Mouse (Mus musculus): Measurements from ENCODE around the gene Col13a1. TPM values are rescaled to one million over a fixed set of nuclear protein-coding genes. Genes with fewer than 3 reads are reported as not detected.

Col13a1 gene
- polyA plus RNA-seq, 1 experiment from 2014 or later: 2.4 TPM

- H3K9ac ChIP-seq: no peak overlapping the region
- H3K4me1 ChIP-seq (replicated peaks): no peaks in the 10 kb centered on the region
- no peak for ATAC-seq (ENCODE audit: low FRiP score)
- no peaks in the 10 kb centered on the region for H3K27me3 ChIP-seq
- no peaks in the 10 kb centered on the region for H3K9me3 ChIP-seq
- H3K36me3 ChIP-seq: no peaks in the 10 kb centered on the region
- WGBS: 79% methylated on average over 1 of the region's 1 CpGs
- no peak overlapping the region for H3K4me2 ChIP-seq
- no peak overlapping the region for H3K4me3 ChIP-seq
- H3K27ac ChIP-seq: no peak overlapping the region
Measured at GRCm38 (mm10) chr10:61999766-62000165, 20.9 kb upstream of the Col13a1 start.

- no peak overlapping the region for H3K9ac ChIP-seq
- H3K4me1 ChIP-seq (replicated peaks): no peaks in the 10 kb centered on the region
- H3K27ac ChIP-seq: no peak overlapping the region
- H3K4me2 ChIP-seq: no peak overlapping the region
- WGBS: 33% methylated on average over 11 of the region's 11 CpGs
- no peak for ATAC-seq (ENCODE audit: low FRiP score)
- no peak overlapping the region for H3K4me3 ChIP-seq
- no peaks in the 10 kb centered on the region for H3K36me3 ChIP-seq
- no peaks in the 10 kb centered on the region for H3K9me3 ChIP-seq
- H3K27me3 ChIP-seq: 0 out of 2 replicates have a peak, but pooled peaks cover 3% of the 10 kb centered on the region
Measured at GRCm38 (mm10) chr10:61991481-61992424, 12.8 kb upstream of the Col13a1 start.

DNA sequence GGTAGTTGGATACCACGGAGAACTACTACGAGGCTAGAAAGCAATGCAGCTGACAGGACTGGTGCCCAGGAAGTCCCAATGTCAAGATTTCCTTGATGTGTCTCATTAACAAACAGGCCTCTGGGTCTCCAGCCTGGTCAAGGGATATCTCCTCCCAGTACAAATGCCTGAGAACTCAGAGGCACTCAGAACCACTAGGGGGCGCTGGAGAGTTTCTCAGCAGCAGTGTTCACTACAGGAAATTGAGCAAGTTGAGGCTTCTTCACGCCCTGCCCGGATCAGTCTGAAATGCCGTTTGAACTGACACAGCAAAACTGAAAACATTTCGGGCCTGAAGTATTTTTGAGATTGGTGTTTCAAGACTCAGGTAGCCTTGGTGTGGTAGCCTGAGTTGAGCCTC is 1.5 kb upstream of the Col13a1 start:
- Histone ChIP-seq H3K36me3 (no peaks in the 10 kb centered on the region), H3K4me3 (no peak overlapping the region), H3K9me3 (no peaks in the 10 kb centered on the region), H3K4me2 (no peak overlapping the region), H3K4me1 (replicated peaks) (peaks cover 25% of the 10 kb centered on the region), H3K27me3 (peaks cover 83% of the 10 kb centered on the region), H3K9ac (no peak overlapping the region), H3K27ac (no peak overlapping the region)
- WGBS: 2% methylated on average over 7 of the region's 7 CpGs
- ATAC-seq (ENCODE audit: low FRiP score): no peak; the same call in 1 of the 2 replicates

DNA sequence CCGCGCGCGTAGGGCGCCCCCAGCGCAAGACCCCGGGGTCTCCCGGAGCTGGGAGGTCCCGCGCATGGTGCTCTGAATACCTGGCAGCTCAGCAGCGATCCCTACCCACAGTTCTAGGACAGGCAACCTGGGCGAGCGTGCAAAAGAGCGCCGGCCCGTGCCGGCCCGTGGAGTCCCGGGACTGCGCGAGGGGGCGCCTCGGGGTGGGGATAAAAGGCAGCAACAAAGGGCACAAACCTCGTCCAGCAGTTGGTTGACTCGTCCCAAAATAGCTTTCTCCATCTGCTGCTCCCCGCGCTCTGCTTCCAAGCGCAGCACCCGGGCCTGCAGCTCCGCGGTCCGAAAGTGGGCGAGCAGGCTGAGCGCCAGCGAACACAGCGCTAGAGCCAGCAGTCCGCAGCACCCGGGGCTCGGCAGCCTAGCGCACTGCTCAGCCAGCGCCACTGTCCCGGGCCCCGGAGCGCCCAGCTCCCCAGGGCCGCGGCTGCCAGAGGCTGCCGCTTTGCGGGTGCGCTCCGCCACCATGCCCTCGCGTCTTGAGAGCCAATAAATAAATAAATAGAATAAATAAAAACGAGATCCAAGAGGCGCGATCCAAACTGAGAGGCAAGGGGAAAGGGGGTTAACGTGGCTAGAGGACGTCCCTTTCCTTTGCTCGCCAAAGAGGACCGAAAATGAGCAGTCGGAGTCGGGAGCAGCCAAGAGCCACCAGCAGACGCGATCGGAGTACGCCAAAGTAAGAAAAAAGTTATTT is 619 bp downstream of the Col13a1 start:
- under 1% methylated on average over 65 of the region's 65 CpGs for WGBS
- peaks cover 25% of the 10 kb centered on the region for H3K4me1 ChIP-seq (replicated peaks)
- H3K4me2 ChIP-seq: peak overlapping the region; percentile 63
- H3K36me3 ChIP-seq: no peaks in the 10 kb centered on the region
- peaks cover 96% of the 10 kb centered on the region for H3K27me3 ChIP-seq
- peak overlapping the region; percentile 46 for H3K9ac ChIP-seq
- no peak overlapping the region for H3K27ac ChIP-seq
- peak overlapping the region; percentile 43 for H3K4me3 ChIP-seq
- no peaks in the 10 kb centered on the region for H3K9me3 ChIP-seq
- no peak; the same call in 1 of the 2 replicates for ATAC-seq (ENCODE audit: low FRiP score)

GRCm38 (mm10) chr10:61977392-61978096 is 1.4 kb downstream of the Col13a1 start:
- H3K4me3 ChIP-seq: peak overlapping the region; percentile 43
- peak overlapping the region; percentile 46 for H3K9ac ChIP-seq
- no peaks in the 10 kb centered on the region for H3K36me3 ChIP-seq
- no peaks in the 10 kb centered on the region for H3K9me3 ChIP-seq
- peaks cover 94% of the 10 kb centered on the region for H3K27me3 ChIP-seq
- no peak overlapping the region for H3K27ac ChIP-seq
- 4% methylated on average over 18 of the region's 18 CpGs for WGBS
- peak overlapping the region; percentile 63 for H3K4me2 ChIP-seq
- ATAC-seq (ENCODE audit: low FRiP score): no peak
- peaks cover 25% of the 10 kb centered on the region for H3K4me1 ChIP-seq (replicated peaks)

GRCm38 (mm10) chr10:61976987-61977386 is 1.9 kb downstream of the Col13a1 start:
- Histone ChIP-seq H3K4me3 (no peak overlapping the region), H3K9me3 (no peaks in the 10 kb centered on the region), H3K9ac (no peak overlapping the region), H3K27me3 (peaks cover 92% of the 10 kb centered on the region), H3K36me3 (no peaks in the 10 kb centered on the region), H3K4me2 (no peak overlapping the region), H3K27ac (no peak overlapping the region), H3K4me1 (replicated peaks) (peaks cover 28% of the 10 kb centered on the region)
- WGBS: 5% methylated on average over 6 of the region's 6 CpGs
- no peak for ATAC-seq (ENCODE audit: low FRiP score)

GRCm38 (mm10) chr10:61974581-61974980 is 4.3 kb downstream of the Col13a1 start:
- peaks cover 32% of the 10 kb centered on the region for H3K4me1 ChIP-seq (replicated peaks)
- H3K27me3 ChIP-seq: peaks cover 75% of the 10 kb centered on the region
- H3K4me3 ChIP-seq: no peak overlapping the region
- no peaks in the 10 kb centered on the region for H3K36me3 ChIP-seq
- H3K9ac ChIP-seq: no peak overlapping the region
- H3K4me2 ChIP-seq: no peak overlapping the region
- ATAC-seq (ENCODE audit: low FRiP score): no peak
- H3K27ac ChIP-seq: no peak overlapping the region
- no peaks in the 10 kb centered on the region for H3K9me3 ChIP-seq
- WGBS: 72% methylated on average over 2 of the region's 2 CpGs

GRCm38 (mm10) chr10:61972041-61972440 is 6.9 kb downstream of the Col13a1 start:
- Histone ChIP-seq H3K36me3 (no peaks in the 10 kb centered on the region), H3K4me3 (no peak overlapping the region), H3K4me2 (no peak overlapping the region), H3K4me1 (replicated peaks) (peaks cover 9% of the 10 kb centered on the region), H3K27me3 (peaks cover 50% of the 10 kb centered on the region), H3K9me3 (no peaks in the 10 kb centered on the region), H3K9ac (no peak overlapping the region), H3K27ac (no peak overlapping the region)
- WGBS: 8% methylated on average over 4 of the region's 4 CpGs
- no peak for ATAC-seq (ENCODE audit: low FRiP score)

DNA sequence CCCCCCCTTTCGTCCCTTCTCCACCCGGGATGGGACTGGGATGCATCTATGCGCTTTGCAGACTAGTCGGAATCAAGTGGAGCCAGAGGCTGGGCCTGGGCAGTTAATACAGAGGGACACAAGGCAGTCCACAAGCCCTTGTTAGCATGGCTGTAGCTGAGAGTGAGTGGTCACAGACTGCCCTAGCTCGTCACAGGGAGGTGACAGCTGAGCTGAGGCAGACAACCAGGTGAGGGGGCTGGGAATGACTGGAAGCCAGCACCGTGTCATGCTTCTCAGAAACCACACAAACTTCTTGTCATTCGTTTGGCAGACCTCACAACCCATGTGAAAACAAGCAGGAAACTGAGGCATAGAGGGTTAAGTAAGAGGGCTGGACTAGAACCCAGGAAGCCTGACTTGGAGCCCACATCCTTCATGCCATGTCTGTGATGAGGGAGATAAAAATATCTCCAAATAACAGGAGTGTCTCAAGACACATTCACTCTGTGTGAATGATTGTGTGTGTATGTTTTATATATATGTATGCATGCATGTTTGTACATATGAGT is 10.8 kb downstream of the Col13a1 start:
- H3K9ac ChIP-seq: no peak overlapping the region
- no peak overlapping the region for H3K4me2 ChIP-seq
- H3K4me3 ChIP-seq: no peak overlapping the region
- WGBS: 78% methylated on average over 7 of the region's 7 CpGs
- H3K36me3 ChIP-seq: no peaks in the 10 kb centered on the region
- H3K4me1 ChIP-seq (replicated peaks): peaks cover 15% of the 10 kb centered on the region
- H3K9me3 ChIP-seq: no peaks in the 10 kb centered on the region
- 0 out of 2 replicates have a peak, but pooled peaks cover 13% of the 10 kb centered on the region for H3K27me3 ChIP-seq
- no peak for ATAC-seq (ENCODE audit: low FRiP score)
- no peak overlapping the region for H3K27ac ChIP-seq

DNA sequence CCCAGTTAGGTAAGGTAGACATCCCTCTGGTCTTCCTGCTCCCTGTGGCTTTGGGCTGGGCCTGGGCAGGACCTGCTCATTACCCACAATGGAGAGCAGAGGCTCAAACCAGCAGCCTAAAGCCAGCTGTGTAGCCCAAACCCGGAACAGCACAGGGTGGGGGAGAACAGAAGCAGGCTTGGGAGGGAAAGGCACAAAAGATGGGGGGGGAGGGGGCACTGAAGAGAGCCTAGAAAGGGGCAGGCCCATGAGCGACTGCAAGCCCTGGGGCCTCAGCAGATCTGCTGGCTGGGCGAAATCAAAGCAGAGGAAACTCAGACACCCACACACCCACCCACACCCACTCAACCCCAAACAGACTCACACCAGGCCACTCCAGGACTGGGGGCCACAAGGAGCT is 11.7 kb downstream of the Col13a1 start:
- no peak overlapping the region for H3K27ac ChIP-seq
- 58% methylated on average over 3 of the region's 3 CpGs for WGBS
- no peak for ATAC-seq (ENCODE audit: low FRiP score)
- no peaks in the 10 kb centered on the region for H3K9me3 ChIP-seq
- H3K36me3 ChIP-seq: no peaks in the 10 kb centered on the region
- no peak overlapping the region for H3K9ac ChIP-seq
- H3K4me2 ChIP-seq: no peak overlapping the region
- H3K4me1 ChIP-seq (replicated peaks): peaks cover 14% of the 10 kb centered on the region
- H3K27me3 ChIP-seq: 0 out of 2 replicates have a peak, but pooled peaks cover 9% of the 10 kb centered on the region
- no peak overlapping the region for H3K4me3 ChIP-seq

DNA sequence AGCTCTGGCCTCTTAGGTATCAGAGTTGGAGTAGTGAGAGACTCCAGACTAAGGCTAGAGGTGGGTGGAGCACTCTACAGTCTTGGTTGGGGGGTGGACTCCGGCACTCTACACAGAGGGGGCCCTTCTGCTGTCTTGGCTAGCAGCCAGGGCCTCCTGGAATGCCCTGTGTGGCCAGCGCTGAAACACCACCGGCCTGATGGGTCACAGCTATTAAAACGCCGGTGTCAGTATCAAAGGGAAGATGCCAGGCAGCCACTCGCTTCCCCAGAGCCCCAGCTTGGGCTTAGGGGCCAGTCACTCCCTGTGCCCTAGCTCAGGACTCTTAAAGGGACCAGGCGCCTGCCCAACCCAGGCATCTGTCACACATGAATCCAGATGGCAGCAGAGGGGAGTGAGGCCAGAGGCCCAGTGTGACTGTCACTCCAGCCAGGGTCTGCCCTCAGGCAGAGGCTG is 13.5 kb downstream of the Col13a1 start:
- no peaks in the 10 kb centered on the region for H3K9me3 ChIP-seq
- peak; percentile 43; the same call in 1 of the 2 replicates for ATAC-seq (ENCODE audit: low FRiP score)
- 32% methylated on average over 7 of the region's 7 CpGs for WGBS
- H3K27ac ChIP-seq: no peak overlapping the region
- H3K4me1 ChIP-seq (replicated peaks): peaks cover 6% of the 10 kb centered on the region
- H3K4me2 ChIP-seq: no peak overlapping the region
- no peaks in the 10 kb centered on the region for H3K36me3 ChIP-seq
- H3K9ac ChIP-seq: no peak overlapping the region
- H3K4me3 ChIP-seq: no peak overlapping the region
- no peaks in the 10 kb centered on the region for H3K27me3 ChIP-seq

All from hindbrain, embryonic 13.5 days (tissue).